Mouse (Mus musculus): ENCODE data around the gene Ripor3. TPM values are rescaled to one million over a fixed set of nuclear protein-coding genes. Genes with fewer than 3 reads are reported as not detected.
A peak's percentile ranks its signal among the peaks of the same experiment; 100 is the strongest.

The Ripor3 gene
- polyA plus RNA-seq, 1 experiment from 2014 or later, result 1.5 TPM

- Histone ChIP-seq H3K4me1 (replicated peaks) (peaks cover 27% of the 10 kb centered on the region), H3K36me3 (no peaks in the 10 kb centered on the region), H3K27ac (ENCODE audit: poor library complexity, severe bottlenecking) (no peak overlapping the region), H3K9me3 (replicated peaks) (peaks cover 6% of the 10 kb centered on the region; the same call in 1 of the 2 replicates), H3K4me2 (no peak overlapping the region), H3K4me3 (no peak overlapping the region), H3K9ac (no peak overlapping the region), H3K27me3 (replicated peaks) (no peaks in the 10 kb centered on the region; the same call in 1 of the 2 replicates)
- WGBS, result 89% methylated on average over 3 of the region's 3 CpGs
- ATAC-seq (ENCODE audit: insufficient number of reproducible peaks, low FRiP score), result no peak
Measured at GRCm38 (mm10) chr2:168005005-168005404, 5.4 kb downstream of the Ripor3 start.

DNA sequence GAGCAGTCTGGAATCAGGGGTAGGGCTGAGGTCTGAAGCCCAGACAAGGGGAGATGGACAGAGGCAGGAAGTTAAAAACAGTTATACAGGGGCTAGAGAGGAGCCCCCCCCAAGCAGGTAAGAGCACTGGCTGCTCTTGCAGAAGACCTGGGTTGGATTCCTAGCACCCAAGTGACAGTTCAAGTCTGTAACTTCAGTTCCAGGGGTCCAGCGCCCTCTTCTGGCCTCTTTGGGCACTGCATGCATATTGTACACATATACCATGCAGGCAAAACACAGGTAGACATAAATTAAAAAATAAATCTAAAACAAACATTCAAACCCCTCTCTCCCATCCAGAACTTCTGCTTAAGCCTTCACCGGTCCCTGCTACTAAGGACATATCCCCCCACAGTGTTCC, 6.0 kb downstream of the Ripor3 start:
- H3K9ac ChIP-seq, result no peak overlapping the region
- H3K4me1 ChIP-seq (replicated peaks), result peaks cover 23% of the 10 kb centered on the region
- H3K27me3 ChIP-seq (replicated peaks), result no peaks in the 10 kb centered on the region; the same call in 1 of the 2 replicates
- no peak overlapping the region for H3K4me3 ChIP-seq
- no peak for ATAC-seq (ENCODE audit: insufficient number of reproducible peaks, low FRiP score)
- no peak overlapping the region for H3K27ac ChIP-seq (ENCODE audit: poor library complexity, severe bottlenecking)
- WGBS, result 64% methylated on average over 2 of the region's 2 CpGs
- no peak overlapping the region for H3K4me2 ChIP-seq
- H3K36me3 ChIP-seq, result no peaks in the 10 kb centered on the region
- H3K9me3 ChIP-seq (replicated peaks), result peaks cover 6% of the 10 kb centered on the region; the same call in 1 of the 2 replicates

DNA sequence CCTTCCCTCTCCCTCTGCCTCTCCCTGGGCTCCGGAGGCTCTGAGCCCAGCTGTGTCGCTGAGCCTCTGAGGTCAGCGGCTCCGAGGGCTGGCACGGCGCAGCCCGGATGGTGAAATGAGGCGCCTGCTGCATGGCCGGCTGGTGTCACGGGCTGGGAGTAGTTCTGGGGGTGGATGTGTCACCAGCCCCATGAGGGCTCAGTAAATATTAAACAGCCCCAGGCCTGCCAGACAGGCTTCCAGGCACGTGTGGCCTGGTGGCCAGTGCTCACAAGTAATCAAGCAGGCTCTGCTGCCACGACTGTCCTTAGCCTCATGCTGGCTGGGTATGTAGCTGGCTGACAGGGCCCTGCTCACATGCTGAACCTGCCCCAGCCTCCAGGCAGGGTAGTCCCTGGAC, 7.0 kb downstream of the Ripor3 start:
- ATAC-seq (ENCODE audit: insufficient number of reproducible peaks, low FRiP score), result no peak
- H3K27ac ChIP-seq (ENCODE audit: poor library complexity, severe bottlenecking), result no peak overlapping the region
- H3K4me2 ChIP-seq, result no peak overlapping the region
- no peak overlapping the region for H3K9ac ChIP-seq
- H3K4me3 ChIP-seq, result no peak overlapping the region
- peaks cover 6% of the 10 kb centered on the region; the same call in 1 of the 2 replicates for H3K9me3 ChIP-seq (replicated peaks)
- H3K36me3 ChIP-seq, result no peaks in the 10 kb centered on the region
- no peaks in the 10 kb centered on the region; the same call in 1 of the 2 replicates for H3K27me3 ChIP-seq (replicated peaks)
- H3K4me1 ChIP-seq (replicated peaks), result peaks cover 23% of the 10 kb centered on the region
- WGBS, result 55% methylated on average over 12 of the region's 12 CpGs

DNA sequence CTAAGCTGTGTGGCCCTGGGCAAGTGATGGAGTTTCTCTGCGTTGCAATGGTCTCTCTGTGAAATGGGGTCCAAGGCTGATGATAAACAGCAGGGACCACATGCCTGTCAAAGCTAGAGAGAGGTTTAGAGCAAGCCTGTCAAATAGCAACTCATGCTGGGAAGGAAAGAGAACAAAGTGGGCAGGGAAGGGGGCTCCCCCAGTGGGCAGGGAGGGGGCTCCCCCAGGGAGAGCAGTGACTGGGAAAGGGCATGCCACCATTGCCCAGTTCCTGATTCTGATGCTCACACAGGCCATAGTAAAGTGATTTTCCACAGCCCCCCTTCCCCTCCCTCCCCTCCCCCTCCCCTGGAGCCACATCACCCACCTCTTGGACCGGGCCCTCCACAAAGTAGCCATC, 7.5 kb downstream of the Ripor3 start:
- Histone ChIP-seq H3K36me3 (no peaks in the 10 kb centered on the region), H3K27me3 (replicated peaks) (no peaks in the 10 kb centered on the region; the same call in 1 of the 2 replicates), H3K9me3 (replicated peaks) (peaks cover 6% of the 10 kb centered on the region; the same call in 1 of the 2 replicates), H3K4me1 (replicated peaks) (peaks cover 26% of the 10 kb centered on the region), H3K27ac (ENCODE audit: poor library complexity, severe bottlenecking) (no peak overlapping the region), H3K4me3 (no peak overlapping the region), H3K9ac (no peak overlapping the region), H3K4me2 (no peak overlapping the region)
- ATAC-seq (ENCODE audit: insufficient number of reproducible peaks, low FRiP score), result no peak
- WGBS, result 74% methylated on average over 2 of the region's 2 CpGs

DNA sequence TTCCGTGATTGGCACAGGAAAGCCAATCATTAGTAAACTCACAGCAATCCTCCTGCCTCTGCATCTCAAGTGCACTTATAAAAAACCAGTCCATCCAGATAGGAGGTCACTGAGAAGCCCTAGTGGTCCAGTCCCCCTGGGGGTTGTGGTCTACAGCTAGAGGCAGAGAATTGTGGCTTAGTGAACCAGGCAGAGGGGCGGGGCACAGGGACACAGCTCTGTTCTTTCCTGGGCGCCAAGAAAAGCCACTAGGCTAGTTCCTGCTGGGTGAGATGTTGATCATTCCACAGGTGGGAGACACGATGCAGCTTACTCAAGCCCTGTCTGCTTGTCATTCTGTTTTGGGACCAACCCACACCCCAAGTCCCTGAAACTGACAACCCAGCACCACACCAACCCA, 8.2 kb downstream of the Ripor3 start:
- H3K27ac ChIP-seq (ENCODE audit: poor library complexity, severe bottlenecking), result no peak overlapping the region
- WGBS, result 59% methylated on average over 4 of the region's 4 CpGs
- ATAC-seq (ENCODE audit: insufficient number of reproducible peaks, low FRiP score), result no peak

GRCm38 (mm10) chr2:167999145-167999743, 11.2 kb downstream of the Ripor3 start:
- Histone ChIP-seq H3K4me3 (no peak overlapping the region), H3K9ac (no peak overlapping the region), H3K36me3 (no peaks in the 10 kb centered on the region), H3K27ac (ENCODE audit: poor library complexity, severe bottlenecking) (no peak overlapping the region), H3K9me3 (replicated peaks) (peaks cover 6% of the 10 kb centered on the region; the same call in 1 of the 2 replicates), H3K27me3 (replicated peaks) (0 out of 2 replicates have a peak, but pooled peaks cover 3% of the 10 kb centered on the region), H3K4me1 (replicated peaks) (peaks cover 25% of the 10 kb centered on the region), H3K4me2 (no peak overlapping the region)
- WGBS, result 79% methylated on average over 3 of the region's 3 CpGs
- ATAC-seq (ENCODE audit: insufficient number of reproducible peaks, low FRiP score), result no peak

More for the DNA sequence above, 8.2 kb downstream of the Ripor3 start:
- Histone ChIP-seq H3K27me3 (replicated peaks) (no peaks in the 10 kb centered on the region; the same call in 1 of the 2 replicates), H3K4me1 (replicated peaks) (peaks cover 30% of the 10 kb centered on the region), H3K4me3 (no peak overlapping the region), H3K36me3 (no peaks in the 10 kb centered on the region), H3K9me3 (replicated peaks) (peaks cover 6% of the 10 kb centered on the region; the same call in 1 of the 2 replicates), H3K4me2 (no peak overlapping the region), H3K9ac (no peak overlapping the region)

DNA sequence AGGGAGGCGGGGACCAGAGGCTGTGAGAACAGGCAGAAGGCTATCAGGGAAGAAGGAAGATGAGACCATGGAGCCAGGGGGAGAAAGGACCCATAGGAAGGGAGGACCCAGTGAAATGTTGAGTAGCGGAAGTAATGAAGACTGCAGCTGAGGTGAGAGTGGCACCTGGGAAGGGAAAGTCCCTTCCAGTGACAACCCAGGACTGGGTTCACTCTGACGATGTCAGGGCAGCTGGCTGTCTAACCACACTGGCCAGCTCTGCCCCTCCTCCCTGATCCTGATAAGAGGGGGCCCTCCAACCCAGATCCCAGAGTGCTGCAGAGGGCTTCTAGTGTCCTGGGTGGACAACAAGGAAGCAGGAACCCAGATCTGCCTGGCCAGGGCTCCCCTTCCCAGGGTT, 12.9 kb downstream of the Ripor3 start:
- no peak overlapping the region for H3K4me2 ChIP-seq
- WGBS, result 42% methylated on average over 3 of the region's 3 CpGs

DNA sequence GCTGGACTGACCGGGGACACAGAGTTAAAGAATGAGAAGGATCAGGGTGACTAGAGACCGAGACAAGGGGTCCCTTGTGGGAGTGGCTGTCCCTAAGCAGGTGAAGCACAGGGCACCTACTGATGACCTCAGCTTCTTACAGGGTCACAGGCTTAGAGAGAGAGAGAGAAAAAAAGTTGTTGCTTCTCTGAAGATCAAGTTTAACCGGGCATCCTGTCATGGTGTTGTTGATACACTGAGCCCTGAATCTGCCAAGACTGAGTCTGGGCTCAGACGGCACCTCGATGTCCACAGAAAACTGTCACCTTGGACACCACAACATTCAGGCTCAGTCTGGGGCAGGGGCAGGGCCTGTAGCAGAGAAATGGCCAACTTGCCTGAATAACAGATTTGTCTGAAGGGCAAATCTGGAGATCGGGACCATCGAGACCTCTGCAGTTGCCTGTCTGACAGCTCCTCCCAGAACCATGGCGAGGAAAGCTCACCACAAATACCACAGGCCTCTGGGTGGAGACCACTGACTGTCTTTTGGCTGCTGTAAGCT, 13.7 kb downstream of the Ripor3 start:
- Histone ChIP-seq H3K27ac (ENCODE audit: poor library complexity, severe bottlenecking) (no peak overlapping the region), H3K4me1 (replicated peaks) (peaks cover 25% of the 10 kb centered on the region), H3K9ac (no peak overlapping the region), H3K9me3 (replicated peaks) (peaks cover 6% of the 10 kb centered on the region; the same call in 1 of the 2 replicates), H3K4me2 (no peak overlapping the region), H3K27me3 (replicated peaks) (peaks cover 15% of the 10 kb centered on the region; the same call in 1 of the 2 replicates), H3K4me3 (no peak overlapping the region), H3K36me3 (no peaks in the 10 kb centered on the region)
- no peak for ATAC-seq (ENCODE audit: insufficient number of reproducible peaks, low FRiP score)
- 41% methylated on average over 8 of the region's 8 CpGs for WGBS

More for the DNA sequence above, 12.9 kb downstream of the Ripor3 start:
- Histone ChIP-seq H3K9ac (no peak overlapping the region), H3K27me3 (replicated peaks) (peaks cover 11% of the 10 kb centered on the region; the same call in 1 of the 2 replicates), H3K27ac (ENCODE audit: poor library complexity, severe bottlenecking) (no peak overlapping the region), H3K36me3 (no peaks in the 10 kb centered on the region), H3K4me3 (no peak overlapping the region), H3K4me1 (replicated peaks) (peaks cover 25% of the 10 kb centered on the region), H3K9me3 (replicated peaks) (peaks cover 6% of the 10 kb centered on the region; the same call in 1 of the 2 replicates)
- no peak for ATAC-seq (ENCODE audit: insufficient number of reproducible peaks, low FRiP score)

- Histone ChIP-seq H3K4me3 (no peak overlapping the region), H3K4me2 (no peak overlapping the region), H3K27me3 (replicated peaks) (peaks cover 15% of the 10 kb centered on the region; the same call in 1 of the 2 replicates), H3K27ac (ENCODE audit: poor library complexity, severe bottlenecking) (no peak overlapping the region), H3K9me3 (replicated peaks) (peaks cover 6% of the 10 kb centered on the region; the same call in 1 of the 2 replicates), H3K36me3 (no peaks in the 10 kb centered on the region), H3K9ac (no peak overlapping the region), H3K4me1 (replicated peaks) (peaks cover 25% of the 10 kb centered on the region)
- WGBS, result 56% methylated on average over 19 of the region's 19 CpGs
- ATAC-seq (ENCODE audit: insufficient number of reproducible peaks, low FRiP score), result no peak
Measured at GRCm38 (mm10) chr2:167995870-167996635, 14.4 kb downstream of the Ripor3 start.

- Histone ChIP-seq H3K4me1 (replicated peaks) (peaks cover 43% of the 10 kb centered on the region), H3K27ac (ENCODE audit: poor library complexity, severe bottlenecking) (no peak overlapping the region), H3K4me2 (no peak overlapping the region), H3K9ac (no peak overlapping the region), H3K4me3 (no peak overlapping the region), H3K27me3 (replicated peaks) (peaks cover 15% of the 10 kb centered on the region; the same call in 1 of the 2 replicates), H3K9me3 (replicated peaks) (no peaks in the 10 kb centered on the region), H3K36me3 (no peaks in the 10 kb centered on the region)
- no peak for ATAC-seq (ENCODE audit: insufficient number of reproducible peaks, low FRiP score)
- 62% methylated on average over 13 of the region's 13 CpGs for WGBS
Measured at GRCm38 (mm10) chr2:167993260-167993659, 17.2 kb downstream of the Ripor3 start.

- Histone ChIP-seq H3K9ac (0 out of 2 replicates have a peak overlapping the region, but pooled peaks have one; percentile 0), H3K27ac (ENCODE audit: poor library complexity, severe bottlenecking) (no peak overlapping the region), H3K4me1 (replicated peaks) (peaks cover 40% of the 10 kb centered on the region), H3K27me3 (replicated peaks) (peaks cover 19% of the 10 kb centered on the region; the same call in 1 of the 2 replicates), H3K4me3 (no peak overlapping the region), H3K36me3 (no peaks in the 10 kb centered on the region), H3K9me3 (replicated peaks) (no peaks in the 10 kb centered on the region), H3K4me2 (no peak overlapping the region)
- WGBS, result 50% methylated on average over 14 of the region's 14 CpGs
- ATAC-seq (ENCODE audit: insufficient number of reproducible peaks, low FRiP score), result 0 out of 2 replicates have a peak, but pooled peaks have one; percentile 41
Measured at GRCm38 (mm10) chr2:167989310-167989709, 21.1 kb downstream of the Ripor3 start.

Measured in heart, embryonic 12.5 days (tissue).